Mouse (Mus musculus): ENCODE measurements around the gene C130032M10Rik. TPM values are rescaled to one million over a fixed set of nuclear protein-coding genes. Genes with fewer than 3 reads are reported as not detected.

Gene C130032M10Rik
- polyA plus RNA-seq, 1 experiment from 2014 or later: not detected

DNA sequence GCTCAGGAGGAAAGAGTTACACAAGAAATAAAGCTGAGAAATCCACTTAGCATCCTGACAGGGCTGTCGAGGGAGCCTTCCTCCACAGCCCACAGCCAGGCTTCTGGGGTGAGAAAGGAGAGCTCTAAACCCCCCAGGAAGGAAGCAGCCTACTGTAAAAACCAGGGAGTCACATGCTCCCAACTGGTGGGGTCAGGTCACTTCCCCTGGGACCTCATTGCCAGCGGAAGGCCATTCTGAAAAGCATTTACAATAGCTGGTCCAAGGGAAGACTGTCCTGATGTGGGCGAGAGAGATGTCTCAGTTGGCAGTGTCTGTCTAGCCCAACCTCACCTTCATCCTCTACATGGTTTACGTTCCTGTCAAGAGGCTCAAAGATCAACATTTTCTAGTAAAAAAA lies 33.0 kb downstream of the C130032M10Rik start:
- DNase-seq (ENCODE audit: low spot score) (no peak), ATAC-seq (no peak)
- H3K9me3 ChIP-seq (replicated peaks; ENCODE audit: control insufficient read depth, low read length): no peaks in the 10 kb centered on the region
- peaks cover 4% of the 10 kb centered on the region for H3K4me1 ChIP-seq (ENCODE audit: control insufficient read depth, insufficient read depth, low read length)
- no peak overlapping the region for H3K9ac ChIP-seq (ENCODE audit: low read length)
- H3K36me3 ChIP-seq (ENCODE audit: control insufficient read depth, insufficient read depth, low read length): no peaks in the 10 kb centered on the region
- WGBS: 14% methylated on average over 4 of the region's 4 CpGs
- H3K4me2 ChIP-seq (ENCODE audit: low read length): no peak overlapping the region
- no peak overlapping the region for H3K27ac ChIP-seq (ENCODE audit: low read depth, low read length)
- H3K27me3 ChIP-seq (replicated peaks; ENCODE audit: control insufficient read depth, insufficient read depth, low read length): 0 out of 2 replicates have a peak, but pooled peaks cover 8% of the 10 kb centered on the region
- no peak overlapping the region for H3K4me3 ChIP-seq (ENCODE audit: low read depth, low read length)

DNA sequence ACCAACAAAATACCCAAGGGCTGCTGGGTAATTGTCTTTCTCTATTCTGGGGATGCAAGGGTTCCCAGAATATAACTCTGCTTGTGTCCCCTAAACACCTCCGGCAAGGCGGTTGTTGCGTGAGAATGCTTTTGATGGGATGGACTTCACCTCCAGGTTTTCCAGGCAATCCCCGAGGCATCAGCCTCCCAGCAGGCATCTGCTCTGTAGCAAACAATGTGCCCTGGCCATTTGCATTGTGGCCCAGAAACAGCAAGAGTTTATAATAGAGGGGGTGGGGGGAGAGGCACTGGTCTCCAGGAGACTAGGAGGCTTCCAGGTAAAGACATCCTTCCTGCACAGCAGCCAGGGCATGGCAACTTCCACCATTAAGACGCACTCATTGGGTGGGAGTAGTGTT lies 33.6 kb downstream of the C130032M10Rik start:
- Histone ChIP-seq H3K36me3 (ENCODE audit: control insufficient read depth, insufficient read depth, low read length) (no peaks in the 10 kb centered on the region), H3K4me3 (ENCODE audit: low read depth, low read length) (no peak overlapping the region), H3K9me3 (replicated peaks; ENCODE audit: control insufficient read depth, low read length) (no peaks in the 10 kb centered on the region), H3K4me2 (ENCODE audit: low read length) (no peak overlapping the region), H3K4me1 (ENCODE audit: control insufficient read depth, insufficient read depth, low read length) (peaks cover 4% of the 10 kb centered on the region), H3K27ac (ENCODE audit: low read depth, low read length) (no peak overlapping the region), H3K9ac (ENCODE audit: low read length) (no peak overlapping the region), H3K27me3 (replicated peaks; ENCODE audit: control insufficient read depth, insufficient read depth, low read length) (0 out of 2 replicates have a peak, but pooled peaks cover 8% of the 10 kb centered on the region)
- no peak for ATAC-seq
- WGBS: 9% methylated on average over 5 of the region's 5 CpGs
- DNase-seq (ENCODE audit: low spot score): no peak

DNA sequence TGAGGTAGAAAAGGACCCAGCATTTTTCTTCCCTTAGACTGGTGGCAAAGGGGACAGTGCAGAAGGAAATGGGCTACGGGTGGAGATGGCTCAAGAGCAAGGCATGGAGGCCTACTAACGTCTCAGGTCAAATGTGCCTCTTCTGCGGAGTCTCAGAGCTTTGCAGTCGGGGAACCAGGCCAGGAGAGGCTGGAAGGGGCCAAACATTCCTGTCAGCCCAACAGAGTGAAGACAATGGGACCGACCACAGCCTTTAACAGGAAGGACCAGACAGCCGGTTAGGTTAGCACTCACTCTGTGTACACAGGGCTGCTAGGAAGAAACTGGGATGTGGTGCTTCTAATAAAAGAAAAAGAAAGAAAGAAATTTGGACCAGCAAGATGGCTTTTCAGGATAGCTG lies 34.5 kb downstream of the C130032M10Rik start:
- no peak overlapping the region for H3K9ac ChIP-seq (ENCODE audit: low read length)
- peaks cover 4% of the 10 kb centered on the region for H3K4me1 ChIP-seq (ENCODE audit: control insufficient read depth, insufficient read depth, low read length)
- no peaks in the 10 kb centered on the region for H3K36me3 ChIP-seq (ENCODE audit: control insufficient read depth, insufficient read depth, low read length)
- no peak overlapping the region for H3K27ac ChIP-seq (ENCODE audit: low read depth, low read length)
- ATAC-seq: no peak
- no peak overlapping the region for H3K4me3 ChIP-seq (ENCODE audit: low read depth, low read length)
- H3K4me2 ChIP-seq (ENCODE audit: low read length): no peak overlapping the region
- DNase-seq (ENCODE audit: low spot score): no peak
- 23% methylated on average over 6 of the region's 6 CpGs for WGBS
- H3K9me3 ChIP-seq (replicated peaks; ENCODE audit: control insufficient read depth, low read length): no peaks in the 10 kb centered on the region
- 0 out of 2 replicates have a peak, but pooled peaks cover 8% of the 10 kb centered on the region for H3K27me3 ChIP-seq (replicated peaks; ENCODE audit: control insufficient read depth, insufficient read depth, low read length)

DNA sequence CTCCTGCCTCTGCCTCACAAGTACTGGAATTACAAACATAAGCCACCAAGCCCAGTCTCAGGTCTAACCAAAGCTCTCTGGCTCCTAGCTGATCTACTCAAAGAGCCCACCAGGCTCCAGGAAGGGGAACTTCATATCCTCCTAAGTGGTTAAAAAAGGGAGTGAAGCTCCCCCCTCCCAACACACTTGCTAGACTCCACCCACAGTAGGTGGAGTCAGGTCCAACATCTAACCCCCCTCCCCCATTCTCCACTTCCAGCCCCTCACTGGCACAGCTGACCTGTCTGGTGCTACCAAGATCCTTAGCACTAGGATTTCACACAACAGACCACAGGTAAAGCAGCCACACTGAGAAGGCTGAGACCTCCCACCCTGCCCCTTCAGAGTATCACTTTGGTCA lies 38.3 kb downstream of the C130032M10Rik start:
- no peak for DNase-seq (ENCODE audit: low spot score)
- no peak overlapping the region for H3K4me3 ChIP-seq (ENCODE audit: low read depth, low read length)

DNA sequence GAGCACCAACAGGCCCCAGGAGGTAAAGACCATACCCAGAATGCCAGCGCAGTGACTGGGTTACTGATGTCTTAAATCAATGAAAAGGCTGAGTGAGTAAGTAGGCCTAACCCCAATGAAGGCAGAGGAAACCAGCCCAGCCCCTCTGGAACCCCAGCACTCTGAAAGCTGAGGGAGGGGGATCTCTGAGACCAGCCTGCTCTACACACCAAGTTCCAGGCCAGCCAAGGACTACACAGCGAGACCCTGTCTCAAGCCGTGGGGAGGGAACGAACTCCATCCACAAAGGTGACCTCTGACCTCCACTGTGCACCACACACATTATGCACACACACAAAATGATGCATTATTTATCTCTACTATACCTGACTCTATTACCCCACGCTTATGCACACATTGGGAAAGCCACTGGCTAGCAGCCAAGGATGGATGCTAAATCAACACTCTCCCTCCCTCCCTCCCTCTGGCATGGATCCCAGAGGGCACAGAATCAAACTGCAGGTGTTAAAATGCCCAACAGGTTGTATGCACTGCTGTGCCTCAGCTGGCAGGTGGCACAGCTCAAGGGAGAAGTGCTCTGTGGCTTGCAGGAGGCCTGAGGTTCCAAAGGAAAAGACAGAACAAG lies 39.0 kb downstream of the C130032M10Rik start:
- Histone ChIP-seq H3K27me3 (replicated peaks; ENCODE audit: control insufficient read depth, insufficient read depth, low read length) (peaks cover 15% of the 10 kb centered on the region), H3K9me3 (replicated peaks; ENCODE audit: control insufficient read depth, low read length) (no peaks in the 10 kb centered on the region), H3K4me2 (ENCODE audit: low read length) (no peak overlapping the region), H3K4me1 (ENCODE audit: control insufficient read depth, insufficient read depth, low read length) (no peaks in the 10 kb centered on the region), H3K27ac (ENCODE audit: low read depth, low read length) (no peak overlapping the region), H3K9ac (ENCODE audit: low read length) (no peak overlapping the region), H3K36me3 (ENCODE audit: control insufficient read depth, insufficient read depth, low read length) (no peaks in the 10 kb centered on the region), H3K4me3 (ENCODE audit: low read depth, low read length) (no peak overlapping the region)
- 40% methylated on average over 5 of the region's 5 CpGs for WGBS
- ATAC-seq: peak; percentile 60
- peak; percentile 82 for DNase-seq (ENCODE audit: low spot score)

More for the DNA sequence above, 38.3 kb downstream of the C130032M10Rik start:
- Histone ChIP-seq H3K9me3 (replicated peaks; ENCODE audit: control insufficient read depth, low read length) (no peaks in the 10 kb centered on the region), H3K27me3 (replicated peaks; ENCODE audit: control insufficient read depth, insufficient read depth, low read length) (peaks cover 8% of the 10 kb centered on the region), H3K4me2 (ENCODE audit: low read length) (no peak overlapping the region), H3K27ac (ENCODE audit: low read depth, low read length) (no peak overlapping the region), H3K4me1 (ENCODE audit: control insufficient read depth, insufficient read depth, low read length) (no peaks in the 10 kb centered on the region), H3K9ac (ENCODE audit: low read length) (no peak overlapping the region), H3K36me3 (ENCODE audit: control insufficient read depth, insufficient read depth, low read length) (no peaks in the 10 kb centered on the region)
- no peak for ATAC-seq

DNA sequence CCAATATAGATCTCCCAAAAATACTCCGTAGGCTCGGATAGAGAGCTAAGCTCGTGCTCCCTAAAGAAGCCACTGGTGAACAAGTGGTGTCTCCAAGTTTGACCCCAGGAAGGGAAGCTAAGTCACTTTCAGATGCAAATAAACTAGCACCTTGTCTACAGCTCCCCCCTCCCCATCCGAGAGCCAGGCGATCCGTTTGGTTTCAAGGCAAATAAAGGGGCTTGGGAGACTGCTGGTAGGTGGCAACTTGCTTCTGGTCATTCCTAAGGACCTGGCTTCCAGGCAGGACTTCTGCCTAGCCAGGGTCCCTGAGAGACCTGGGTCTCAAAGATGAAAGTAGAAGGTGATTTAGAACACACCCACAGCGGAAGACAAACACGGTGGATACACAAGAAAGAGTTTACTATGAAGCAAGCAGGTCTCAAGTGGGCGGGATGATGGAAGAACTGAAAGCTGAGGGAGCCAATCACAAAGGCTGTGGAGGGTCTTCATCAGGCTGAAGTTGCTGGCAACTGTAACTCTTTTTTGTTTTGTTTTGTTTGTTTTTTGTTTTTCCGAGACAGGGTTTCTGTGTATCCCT lies 40.9 kb downstream of the C130032M10Rik start:
- DNase-seq (ENCODE audit: low spot score): no peak
- Histone ChIP-seq H3K36me3 (ENCODE audit: control insufficient read depth, insufficient read depth, low read length) (no peaks in the 10 kb centered on the region), H3K9ac (ENCODE audit: low read length) (no peak overlapping the region), H3K27ac (ENCODE audit: low read depth, low read length) (no peak overlapping the region), H3K9me3 (replicated peaks; ENCODE audit: control insufficient read depth, low read length) (no peaks in the 10 kb centered on the region), H3K27me3 (replicated peaks; ENCODE audit: control insufficient read depth, insufficient read depth, low read length) (peaks cover 30% of the 10 kb centered on the region), H3K4me1 (ENCODE audit: control insufficient read depth, insufficient read depth, low read length) (no peaks in the 10 kb centered on the region), H3K4me2 (ENCODE audit: low read length) (no peak overlapping the region), H3K4me3 (ENCODE audit: low read depth, low read length) (no peak overlapping the region)
- no peak for ATAC-seq
- 41% methylated on average over 10 of the region's 10 CpGs for WGBS

DNA sequence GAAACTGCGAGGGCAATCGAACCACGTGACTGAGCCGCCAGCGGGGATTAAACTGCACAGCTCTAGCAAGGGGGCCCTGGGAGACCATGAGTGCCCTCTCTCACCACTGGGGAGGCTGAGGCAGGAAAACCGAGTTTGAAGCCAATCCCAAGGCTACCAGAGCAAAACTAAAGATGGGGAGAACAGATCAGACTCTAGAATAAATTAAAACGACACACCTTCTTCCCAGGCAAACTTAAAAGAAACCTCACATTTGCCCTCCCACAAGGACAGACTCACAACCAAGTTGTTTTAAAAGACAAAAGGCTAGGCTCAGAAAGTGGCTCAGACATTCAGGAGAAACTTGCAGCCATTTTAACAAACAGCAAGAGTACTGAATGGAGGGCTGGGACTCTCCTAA lies 41.6 kb downstream of the C130032M10Rik start:
- H3K36me3 ChIP-seq (ENCODE audit: control insufficient read depth, insufficient read depth, low read length): no peaks in the 10 kb centered on the region
- H3K9ac ChIP-seq (ENCODE audit: low read length): no peak overlapping the region
- H3K4me2 ChIP-seq (ENCODE audit: low read length): no peak overlapping the region
- H3K4me3 ChIP-seq (ENCODE audit: low read depth, low read length): no peak overlapping the region
- H3K9me3 ChIP-seq (replicated peaks; ENCODE audit: control insufficient read depth, low read length): no peaks in the 10 kb centered on the region
- H3K4me1 ChIP-seq (ENCODE audit: control insufficient read depth, insufficient read depth, low read length): no peaks in the 10 kb centered on the region
- no peak overlapping the region for H3K27ac ChIP-seq (ENCODE audit: low read depth, low read length)
- H3K27me3 ChIP-seq (replicated peaks; ENCODE audit: control insufficient read depth, insufficient read depth, low read length): peaks cover 37% of the 10 kb centered on the region
- 24% methylated on average over 7 of the region's 7 CpGs for WGBS
- DNase-seq (ENCODE audit: low spot score): no peak
- no peak for ATAC-seq

DNA sequence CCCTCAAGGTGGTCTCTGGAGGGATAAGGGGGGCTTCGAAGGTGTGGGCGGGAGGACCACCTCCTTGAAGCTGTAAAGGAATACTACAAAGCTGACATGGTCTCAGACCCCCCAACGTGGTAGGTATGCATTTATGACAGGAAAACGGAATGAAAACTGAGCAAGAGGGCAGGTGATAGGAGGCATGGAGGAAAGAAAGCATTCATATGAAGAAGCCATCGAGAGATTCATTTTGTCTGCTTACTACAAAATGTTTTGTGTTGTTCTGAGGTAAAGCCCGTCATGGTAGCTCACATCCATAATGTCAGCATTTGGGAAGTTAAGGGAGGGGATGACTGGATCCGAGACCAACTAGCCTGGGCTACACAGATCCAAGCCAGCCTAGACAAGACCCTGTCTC lies 44.6 kb downstream of the C130032M10Rik start:
- WGBS: 16% methylated on average over 7 of the region's 7 CpGs
- Histone ChIP-seq H3K27ac (ENCODE audit: low read depth, low read length) (no peak overlapping the region), H3K9me3 (replicated peaks; ENCODE audit: control insufficient read depth, low read length) (no peaks in the 10 kb centered on the region), H3K4me1 (ENCODE audit: control insufficient read depth, insufficient read depth, low read length) (no peaks in the 10 kb centered on the region), H3K27me3 (replicated peaks; ENCODE audit: control insufficient read depth, insufficient read depth, low read length) (peaks cover 66% of the 10 kb centered on the region), H3K36me3 (ENCODE audit: control insufficient read depth, insufficient read depth, low read length) (no peaks in the 10 kb centered on the region), H3K9ac (ENCODE audit: low read length) (no peak overlapping the region), H3K4me3 (ENCODE audit: low read depth, low read length) (no peak overlapping the region), H3K4me2 (ENCODE audit: low read length) (no peak overlapping the region)
- no peak for ATAC-seq
- DNase-seq (ENCODE audit: low spot score): no peak

All from forebrain, embryonic 14.5 days (tissue).